Mouse (Mus musculus): ENCODE results near the gene Atp1b1. TPM values are rescaled to one million over a fixed set of nuclear protein-coding genes. Genes with fewer than 3 reads are reported as not detected.

Gene Atp1b1
- polyA plus RNA-seq, 1 experiment from 2014 or later: 98.2 TPM

GRCm38 (mm10) chr1:164411306-164411705 is 46.8 kb downstream of the Atp1b1 start:
- no peaks in the 10 kb centered on the region for H3K27me3 ChIP-seq
- 83% methylated on average over 7 of the region's 7 CpGs for WGBS
- H3K36me3 ChIP-seq: no peaks in the 10 kb centered on the region
- H3K9ac ChIP-seq: no peak overlapping the region
- no peaks in the 10 kb centered on the region for H3K9me3 ChIP-seq
- no peak overlapping the region for H3K27ac ChIP-seq
- no peak overlapping the region for H3K4me2 ChIP-seq
- ATAC-seq (ENCODE audit: borderline replicate concordance, extremely low read depth, low FRiP score, low TSS enrichment): no peak
- 0 out of 2 replicates have a peak, but pooled peaks cover 2% of the 10 kb centered on the region for H3K4me1 ChIP-seq
- no peak overlapping the region for H3K4me3 ChIP-seq

GRCm38 (mm10) chr1:164408655-164409054 is 49.5 kb downstream of the Atp1b1 start:
- 0 out of 2 replicates have a peak, but pooled peaks cover 2% of the 10 kb centered on the region for H3K4me1 ChIP-seq
- no peak overlapping the region for H3K4me3 ChIP-seq
- H3K9ac ChIP-seq: no peak overlapping the region
- no peaks in the 10 kb centered on the region for H3K27me3 ChIP-seq
- H3K4me2 ChIP-seq: no peak overlapping the region
- 65% methylated on average over 2 of the region's 2 CpGs for WGBS
- H3K27ac ChIP-seq: no peak overlapping the region
- H3K36me3 ChIP-seq: no peaks in the 10 kb centered on the region; the same call in 1 of the 2 replicates
- no peaks in the 10 kb centered on the region for H3K9me3 ChIP-seq
- ATAC-seq (ENCODE audit: borderline replicate concordance, extremely low read depth, low FRiP score, low TSS enrichment): no peak

- H3K4me1 ChIP-seq: no peaks in the 10 kb centered on the region
- no peak overlapping the region for H3K9ac ChIP-seq
- no peak for ATAC-seq (ENCODE audit: borderline replicate concordance, extremely low read depth, low FRiP score, low TSS enrichment)
- H3K4me3 ChIP-seq: no peak overlapping the region
- no peaks in the 10 kb centered on the region for H3K9me3 ChIP-seq
- no peak overlapping the region for H3K4me2 ChIP-seq
- no peaks in the 10 kb centered on the region for H3K27me3 ChIP-seq
- WGBS: 71% methylated on average over 5 of the region's 5 CpGs
- no peak overlapping the region for H3K27ac ChIP-seq
- peaks cover 4% of the 10 kb centered on the region; the same call in 1 of the 2 replicates for H3K36me3 ChIP-seq
Measured at GRCm38 (mm10) chr1:164406506-164406905, 51.6 kb downstream of the Atp1b1 start.

- Histone ChIP-seq H3K9ac (no peak overlapping the region), H3K27ac (no peak overlapping the region), H3K4me3 (no peak overlapping the region), H3K4me2 (no peak overlapping the region), H3K9me3 (no peaks in the 10 kb centered on the region), H3K27me3 (no peaks in the 10 kb centered on the region), H3K4me1 (no peaks in the 10 kb centered on the region), H3K36me3 (peaks cover 4% of the 10 kb centered on the region; the same call in 1 of the 2 replicates)
- 21% methylated on average over 5 of the region's 5 CpGs for WGBS
- no peak for ATAC-seq (ENCODE audit: borderline replicate concordance, extremely low read depth, low FRiP score, low TSS enrichment)
Measured at GRCm38 (mm10) chr1:164405385-164405802, 52.8 kb downstream of the Atp1b1 start.

GRCm38 (mm10) chr1:164399578-164399977 is 58.6 kb downstream of the Atp1b1 start:
- no peaks in the 10 kb centered on the region for H3K4me1 ChIP-seq
- H3K27me3 ChIP-seq: no peaks in the 10 kb centered on the region
- H3K36me3 ChIP-seq: peaks cover 4% of the 10 kb centered on the region; the same call in 1 of the 2 replicates
- no peak overlapping the region for H3K4me2 ChIP-seq
- no peak for ATAC-seq (ENCODE audit: borderline replicate concordance, extremely low read depth, low FRiP score, low TSS enrichment)
- 55% methylated on average over 3 of the region's 3 CpGs for WGBS
- H3K9me3 ChIP-seq: no peaks in the 10 kb centered on the region
- no peak overlapping the region for H3K27ac ChIP-seq
- no peak overlapping the region for H3K4me3 ChIP-seq
- no peak overlapping the region for H3K9ac ChIP-seq

- ATAC-seq (ENCODE audit: borderline replicate concordance, extremely low read depth, low FRiP score, low TSS enrichment): no peak
- no peak overlapping the region for H3K27ac ChIP-seq
- H3K4me1 ChIP-seq: no peaks in the 10 kb centered on the region
- 0 out of 2 replicates have a peak, but pooled peaks cover 4% of the 10 kb centered on the region for H3K36me3 ChIP-seq
- H3K9ac ChIP-seq: no peak overlapping the region
- H3K27me3 ChIP-seq: no peaks in the 10 kb centered on the region
- H3K9me3 ChIP-seq: no peaks in the 10 kb centered on the region
- WGBS: 38% methylated on average over 4 of the region's 4 CpGs
- H3K4me2 ChIP-seq: no peak overlapping the region
- no peak overlapping the region for H3K4me3 ChIP-seq
Measured at GRCm38 (mm10) chr1:164397672-164398071, 60.5 kb downstream of the Atp1b1 start.

GRCm38 (mm10) chr1:164395131-164395780 is 62.9 kb downstream of the Atp1b1 start:
- Histone ChIP-seq H3K9me3 (no peaks in the 10 kb centered on the region), H3K27ac (no peak overlapping the region), H3K9ac (no peak overlapping the region), H3K4me3 (no peak overlapping the region), H3K4me1 (no peaks in the 10 kb centered on the region), H3K36me3 (no peaks in the 10 kb centered on the region), H3K4me2 (no peak overlapping the region), H3K27me3 (no peaks in the 10 kb centered on the region)
- 76% methylated on average over 6 of the region's 6 CpGs for WGBS
- no peak for ATAC-seq (ENCODE audit: borderline replicate concordance, extremely low read depth, low FRiP score, low TSS enrichment)

- H3K4me2 ChIP-seq: no peak overlapping the region
- H3K4me1 ChIP-seq: no peaks in the 10 kb centered on the region
- no peak for ATAC-seq (ENCODE audit: borderline replicate concordance, extremely low read depth, low FRiP score, low TSS enrichment)
- no peak overlapping the region for H3K9ac ChIP-seq
- WGBS: 31% methylated on average over 3 of the region's 3 CpGs
- H3K27ac ChIP-seq: no peak overlapping the region
- H3K4me3 ChIP-seq: no peak overlapping the region
- no peaks in the 10 kb centered on the region for H3K36me3 ChIP-seq
- H3K27me3 ChIP-seq: no peaks in the 10 kb centered on the region
- H3K9me3 ChIP-seq: no peaks in the 10 kb centered on the region
Measured at GRCm38 (mm10) chr1:164392176-164392575, 66.0 kb downstream of the Atp1b1 start.

- WGBS: 87% methylated on average over 4 of the region's 4 CpGs
- Histone ChIP-seq H3K4me2 (no peak overlapping the region), H3K4me1 (no peaks in the 10 kb centered on the region), H3K4me3 (no peak overlapping the region), H3K9ac (no peak overlapping the region), H3K27me3 (no peaks in the 10 kb centered on the region), H3K27ac (no peak overlapping the region), H3K36me3 (no peaks in the 10 kb centered on the region), H3K9me3 (no peaks in the 10 kb centered on the region)
- no peak for ATAC-seq (ENCODE audit: borderline replicate concordance, extremely low read depth, low FRiP score, low TSS enrichment)
Measured at GRCm38 (mm10) chr1:164389743-164390142, 68.4 kb downstream of the Atp1b1 start.

Other genes starting within 250 kb of the Atp1b1 start
- gene Slc19a2, start 209.3 kb downstream of the Atp1b1 start, polyA plus RNA-seq (2015; fragmentation: Nextera tagmentation; extraction: Ambion mirVana): 7.5 and 8.0 TPM in 2 replicates
- gene Ccdc181, start 182.8 kb downstream of the Atp1b1 start, polyA plus RNA-seq (2015; fragmentation: Nextera tagmentation; extraction: Ambion mirVana): 8.1 and 8.3 TPM in 2 replicates
- 43.4 and 44.1 TPM in 2 replicates for gene Nme7, start 154.2 kb downstream of the Atp1b1 start, polyA plus RNA-seq (2015; fragmentation: Nextera tagmentation; extraction: Ambion mirVana)
- 31.9 and 32.4 TPM in 2 replicates for gene Blzf1, start 150.9 kb downstream of the Atp1b1 start, polyA plus RNA-seq (2015; fragmentation: Nextera tagmentation; extraction: Ambion mirVana)